Mouse (Mus musculus) limb, embryonic 14.5 days (tissue): ENCODE results near the gene Btbd6. TPM values are rescaled to one million over a fixed set of nuclear protein-coding genes. Genes with fewer than 3 reads are reported as not detected.

ENCODE experiments used
- ATAC-seq: fragments of 200-750 bp; cut with Nextera tagmentation; 2 replicates; pipeline ENCODE4 v1.8.0; 2017; ENCODE audit warnings: low read depth, moderate number of reproducible peaks, moderate TSS enrichment; ENCODE audit not compliant: low FRiP score
- DNase-seq: peaks from one replicate; pipeline ENCODE4 v3.0.0-alpha.2; 2015; ENCODE audit warnings: low spot score
- H3K27ac ChIP-seq: fragments of 300-500 bp; sonication (generic); replicated peaks from 2 replicates; pipeline ENCODE4 v1.5.1; 2014; ENCODE audit warnings: low read depth, mild to moderate bottlenecking, low read length, moderate library complexity, mixed read lengths
- H3K27me3 ChIP-seq: fragments of 300-500 bp; sonication (generic); 2 replicates; pipeline ENCODE4 v1.6.1; 2014; ENCODE audit warnings: low read length, mixed read lengths; ENCODE audit not compliant: control insufficient read depth, insufficient read depth
- H3K36me3 ChIP-seq: fragments of 300-500 bp; sonication (generic); 2 replicates; pipeline ENCODE4 v1.6.1; 2014; ENCODE audit warnings: mild to moderate bottlenecking, low read length, moderate library complexity, mixed read lengths; ENCODE audit not compliant: control insufficient read depth, insufficient read depth
- H3K4me1 ChIP-seq: fragments of 300-500 bp; sonication (generic); 2 replicates; pipeline ENCODE4 v1.6.1; 2014; ENCODE audit warnings: antibody characterized with exemption, low read length, mixed read lengths; ENCODE audit not compliant: control insufficient read depth, insufficient read depth
- H3K4me2 ChIP-seq: fragments of 300-500 bp; sonication (generic); replicated peaks from 2 replicates; pipeline ENCODE4 v1.6.1; 2014; ENCODE audit warnings: low read depth, mild to moderate bottlenecking, low read length, moderate library complexity; ENCODE audit not compliant: severe bottlenecking
- H3K4me3 ChIP-seq: fragments of 300-500 bp; sonication (generic); replicated peaks from 2 replicates; pipeline ENCODE4 v1.5.1; 2014; ENCODE audit warnings: low read length
- H3K9ac ChIP-seq: fragments of 300-500 bp; sonication (generic); 2 replicates; pipeline ENCODE4 v1.6.1; 2014; ENCODE audit warnings: mild to moderate bottlenecking, low read depth, low read length, moderate library complexity; ENCODE audit not compliant: severe bottlenecking
- H3K9me3 ChIP-seq: fragments of 300-500 bp; sonication (generic); 2 replicates; pipeline ENCODE4 v1.6.1; 2016; ENCODE audit warnings: low read length; ENCODE audit not compliant: control insufficient read depth
- POLR2A ChIP-seq: fragments of 200-500 bp; IDR thresholded peaks from 2 replicates; pipeline ENCODE4 v1.8.0; 2012; ENCODE audit warnings: inconsistent platforms, mild to moderate bottlenecking, moderate library complexity, borderline replicate concordance; ENCODE audit not compliant: insufficient read depth, insufficient read length; ENCODE audit errors: extremely low read depth
- WGBS: fragments of 180-500 bp; shearing (Covaris S2); extraction: QIAGEN DNeasy Blood & Tissue Kit; methylation state at CpG from one replicate; pipeline ENCODE4 v1.1.7; 2014; 5-methylcytosine and 5-hydroxymethylcytosine counted together
- polyA plus RNA-seq, 2 experiments: library from polyadenylated mRNA; depleted of rRNA in 1 of 2; stranded (reverse) in 1 of 2; unstranded in 1 of 2; fragments of >200 nt; fragmentation: Nextera tagmentation in 1 of 2; extraction: Ambion mirVana in 1 of 2; gene quantifications; 2 replicates each; pipeline versions ENCODE4 v1.2.1 to v1.2.3; 2012 to 2014

Btbd6 gene
- polyA plus RNA-seq, 2 experiments = 27.4 to 31.0 TPM

DNA sequence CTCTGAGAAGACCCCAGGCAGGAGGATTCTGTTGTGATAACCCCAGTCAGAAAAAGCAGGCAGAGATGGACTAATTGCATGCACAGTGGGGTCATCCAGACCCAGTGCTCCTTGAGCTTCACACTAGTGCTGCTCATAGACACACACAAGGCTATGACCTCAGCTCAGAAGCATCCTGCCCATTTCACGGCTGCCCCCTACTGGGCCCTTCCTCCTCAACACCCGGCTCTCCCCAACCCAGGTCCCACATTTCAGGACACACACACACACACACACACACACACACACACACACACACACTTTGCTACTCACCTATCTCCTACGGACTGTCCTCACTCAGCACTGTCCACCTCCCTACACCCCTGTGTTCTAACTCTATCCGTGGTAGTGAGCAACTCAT is 18.0 kb upstream of the Btbd6 start:
- WGBS = 38% methylated on average over 3 of the region's 4 CpGs
- Histone ChIP-seq H3K4me1 (no peaks in the 10 kb centered on the region), H3K9ac (no peak overlapping the region), H3K27ac (no peak overlapping the region), H3K27me3 (no peaks in the 10 kb centered on the region), H3K4me3 (no peak overlapping the region), H3K36me3 (peaks cover 49% of the 10 kb centered on the region), H3K4me2 (no peak overlapping the region), H3K9me3 (no peaks in the 10 kb centered on the region)
- DNase-seq = peak; percentile 28
- TF ChIP-seq POLR2A = no peak
- peak; percentile 51; the same call in 1 of the 2 replicates for ATAC-seq

DNA sequence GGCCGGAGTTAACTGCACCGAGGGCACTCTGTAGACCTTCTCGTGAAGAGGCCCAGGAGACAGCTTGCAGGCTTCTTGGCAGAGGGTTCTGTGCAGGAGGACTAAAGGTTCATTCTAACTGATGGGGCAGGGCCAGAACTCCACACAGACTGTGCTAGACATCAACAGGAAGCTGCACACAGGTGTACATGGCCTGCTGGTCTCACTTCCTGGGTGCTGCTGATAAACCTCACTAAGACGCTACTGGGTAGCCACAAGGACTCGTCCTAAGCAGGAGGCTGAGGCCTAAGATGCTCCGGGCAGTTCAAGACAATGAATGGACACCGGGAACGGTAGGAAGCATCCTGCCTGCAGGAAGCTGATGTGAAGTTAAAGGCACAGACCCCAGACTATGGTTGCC is 16.9 kb upstream of the Btbd6 start:
- Histone ChIP-seq H3K4me3 (no peak overlapping the region), H3K9me3 (no peaks in the 10 kb centered on the region), H3K27ac (no peak overlapping the region), H3K9ac (no peak overlapping the region), H3K4me2 (no peak overlapping the region), H3K27me3 (no peaks in the 10 kb centered on the region), H3K4me1 (no peaks in the 10 kb centered on the region), H3K36me3 (peaks cover 60% of the 10 kb centered on the region)
- TF ChIP-seq POLR2A = no peak
- WGBS = 83% methylated on average over 8 of the region's 8 CpGs
- no peak for ATAC-seq
- DNase-seq = no peak

- Histone ChIP-seq H3K36me3 (peaks cover 79% of the 10 kb centered on the region), H3K4me3 (no peak overlapping the region), H3K27me3 (no peaks in the 10 kb centered on the region), H3K4me1 (no peaks in the 10 kb centered on the region), H3K4me2 (no peak overlapping the region), H3K9me3 (no peaks in the 10 kb centered on the region), H3K9ac (no peak overlapping the region), H3K27ac (no peak overlapping the region)
- peak; percentile 35 for DNase-seq
- TF ChIP-seq POLR2A = no peak
- peak; percentile 20; the same call in 1 of the 2 replicates for ATAC-seq
- WGBS = 83% methylated on average over 7 of the region's 7 CpGs
These were observed 14.9 kb upstream of the Btbd6 start for GRCm38 (mm10) chr12:112961428-112961827.

DNA sequence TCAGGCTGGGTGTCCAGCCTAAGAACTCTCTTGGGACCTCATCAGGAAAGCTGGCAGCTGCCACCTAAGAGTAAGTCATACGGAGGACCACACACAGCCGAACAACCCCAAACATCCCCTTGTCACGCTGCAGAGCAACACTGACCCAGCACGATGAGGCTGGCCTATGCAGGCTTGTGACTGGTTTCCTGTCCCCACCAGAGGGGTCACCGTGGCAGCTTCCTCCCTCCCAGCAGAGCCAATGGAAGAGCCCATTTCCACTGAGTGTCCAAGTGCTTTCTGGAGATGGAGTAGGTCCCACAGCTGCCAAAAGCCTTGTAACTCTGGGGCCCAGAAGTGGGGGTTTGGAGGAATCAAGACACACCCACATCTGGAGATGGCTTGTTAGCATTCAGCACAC is 14.4 kb upstream of the Btbd6 start:
- ATAC-seq = no peak
- no peak overlapping the region for H3K27ac ChIP-seq
- no peaks in the 10 kb centered on the region for H3K27me3 ChIP-seq
- no peak for TF ChIP-seq POLR2A
- H3K4me1 ChIP-seq = no peaks in the 10 kb centered on the region
- no peak overlapping the region for H3K4me2 ChIP-seq
- H3K4me3 ChIP-seq = no peak overlapping the region
- H3K9me3 ChIP-seq = no peaks in the 10 kb centered on the region
- no peak overlapping the region for H3K9ac ChIP-seq
- DNase-seq = no peak
- WGBS = 84% methylated on average over 5 of the region's 5 CpGs
- peaks cover 83% of the 10 kb centered on the region for H3K36me3 ChIP-seq

DNA sequence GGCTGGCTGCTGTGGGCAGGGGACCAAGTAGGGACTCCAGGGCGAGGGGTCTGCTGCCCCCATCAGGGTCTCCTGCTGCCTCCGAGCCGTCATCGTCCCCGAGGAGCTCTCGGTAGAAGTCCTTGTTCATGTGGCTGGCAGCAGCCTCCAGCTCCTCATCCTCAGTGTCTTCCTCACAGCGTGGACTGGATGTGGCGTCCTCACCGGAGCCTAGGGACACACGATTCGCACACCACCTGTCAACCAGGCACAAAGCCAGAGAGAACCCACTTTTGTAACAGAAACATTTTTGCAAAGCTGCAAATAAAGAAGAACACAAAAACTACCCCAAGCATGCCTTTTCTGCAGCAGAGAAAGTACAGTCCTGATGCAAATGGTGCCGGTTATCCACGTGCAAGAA is 10.5 kb upstream of the Btbd6 start:
- Histone ChIP-seq H3K9ac (no peak overlapping the region), H3K4me1 (no peaks in the 10 kb centered on the region), H3K4me2 (no peak overlapping the region), H3K27me3 (no peaks in the 10 kb centered on the region), H3K4me3 (no peak overlapping the region), H3K9me3 (no peaks in the 10 kb centered on the region), H3K27ac (no peak overlapping the region), H3K36me3 (peaks cover 96% of the 10 kb centered on the region)
- ATAC-seq = no peak
- WGBS = 88% methylated on average over 13 of the region's 13 CpGs
- TF ChIP-seq POLR2A = no peak
- no peak for DNase-seq

DNA sequence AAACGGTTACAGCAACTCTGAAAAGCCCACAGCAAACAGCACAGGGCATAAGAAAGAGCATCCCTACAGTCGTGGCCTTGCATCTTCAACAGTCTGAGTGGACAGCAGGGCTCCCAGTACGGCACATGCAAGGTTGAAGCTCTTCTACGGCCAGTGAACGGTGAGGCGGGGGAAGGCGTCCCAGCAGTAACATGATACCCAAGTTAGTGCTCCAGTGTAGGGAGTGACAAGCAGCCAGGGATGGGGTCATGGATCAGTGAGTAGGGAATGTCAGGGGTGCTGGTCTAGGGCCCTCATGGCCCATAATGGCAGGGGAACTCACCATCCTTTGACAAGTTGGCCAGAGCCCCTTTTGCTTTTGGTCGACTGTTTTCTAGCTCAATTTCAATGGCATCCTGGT is 7.3 kb upstream of the Btbd6 start:
- Histone ChIP-seq H3K27me3 (no peaks in the 10 kb centered on the region), H3K36me3 (peaks cover 91% of the 10 kb centered on the region), H3K4me2 (no peak overlapping the region), H3K4me3 (no peak overlapping the region), H3K27ac (no peak overlapping the region), H3K9ac (no peak overlapping the region), H3K4me1 (no peaks in the 10 kb centered on the region), H3K9me3 (no peaks in the 10 kb centered on the region)
- WGBS = 66% methylated on average over 8 of the region's 8 CpGs
- no peak for TF ChIP-seq POLR2A
- no peak for DNase-seq
- no peak for ATAC-seq
